8 mouse cellular contexts compared by ENCODE assay signal in the genomic region with DNA sequence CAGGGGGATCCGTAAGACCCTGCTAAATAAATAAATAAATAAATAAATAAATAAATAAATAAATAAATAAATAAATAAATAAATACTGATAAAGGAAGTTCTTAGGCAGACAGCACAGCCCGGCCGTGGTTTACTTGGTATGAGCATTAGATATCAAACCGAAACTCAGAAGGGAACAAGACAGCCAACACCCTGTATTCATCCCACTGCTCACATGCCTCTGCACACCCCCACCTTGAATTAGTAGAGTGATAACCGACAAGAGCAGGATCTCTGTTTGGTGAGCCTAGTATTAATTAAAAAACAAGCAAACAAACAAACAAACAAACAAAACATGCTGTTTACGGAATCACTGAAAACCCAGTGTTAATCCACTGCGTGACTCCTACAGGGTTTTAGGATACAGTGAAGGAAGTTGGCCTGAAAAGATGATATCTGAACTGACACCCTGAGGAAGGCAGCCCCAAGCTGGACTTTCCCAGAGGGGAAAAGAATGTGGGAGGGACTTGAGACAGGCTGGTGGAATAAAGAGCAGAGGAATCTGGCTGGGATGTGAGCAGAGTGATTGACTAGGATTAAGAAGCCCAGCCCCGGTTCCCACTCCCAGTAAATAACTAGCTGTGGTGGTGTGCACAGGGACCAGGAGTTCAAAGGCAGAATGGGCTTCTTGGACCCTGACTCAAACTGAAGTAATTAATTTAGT. TPM values are rescaled to one million over a fixed set of nuclear protein-coding genes. Genes with fewer than 3 reads are reported as not detected.
DNase-seq lines count a peak whose midpoint lies in the region; ATAC-seq and TF ChIP-seq lines count a peak whose summit lies in the region.

A gene (minus strand): TSS at position 155 of the 703 bp plus-strand sequence.

- peak within 1 kb of the TSS; percentile 67 for H3K9ac ChIP-seq in limb, embryonic 15.5 days
- peak within 1 kb of the TSS; percentile 89 for H3K9ac ChIP-seq in midbrain, embryonic 14.5 days (replicated peaks; ENCODE audit: low read length)

- TF ChIP-seq CTCF in cortical plate, adult 2 months (IDR thresholded peaks at IDR 0.05; ENCODE audit: extremely low read depth, insufficient read depth, low read length), result no peak

- TF ChIP-seq POLR2A in cortical plate, adult 2 months (IDR thresholded peaks at IDR 0.05; ENCODE audit: extremely low read depth, insufficient read depth, low read length), result no peak

- DNase-seq in 3T3-L1 (ENCODE audit: low read depth, low spot score), result peak; percentile 77
- DNase-seq in NIH3T3 (ENCODE audit: low read depth), result peak; percentile 35
- DNase-seq in heart, adult 9 months (ENCODE audit: low spot score in 2 of 2), result peak; percentile 46 to 58
- peak; percentile 44 to 54 for DNase-seq in kidney, adult 8-10 months
- peak; percentile 70 for DNase-seq in midbrain, embryonic 14.5 days
- DNase-seq in frontal cortex, postnatal 10 days (ENCODE audit: low spot score in 2 of 2), result no peak

- H3K4me1 ChIP-seq in cortical plate, adult 2 months (ENCODE audit: control insufficient read depth, insufficient read depth, low read length), result peaks cover 5% of the 10 kb centered on the region; the same call in 1 of the 2 replicates
- H3K4me1 ChIP-seq in limb, embryonic 15.5 days, result peaks cover 11% of the 10 kb centered on the region
- H3K4me1 ChIP-seq in midbrain, embryonic 14.5 days (ENCODE audit: control insufficient read depth, insufficient read depth, low read length), result 0 out of 2 replicates have a peak, but pooled peaks cover 6% of the 10 kb centered on the region

- 0 out of 2 replicates have a peak, but pooled peaks cover 3% of the 10 kb centered on the region for H3K27me3 ChIP-seq in limb, embryonic 15.5 days
- no peaks in the 10 kb centered on the region for H3K27me3 ChIP-seq in midbrain, embryonic 14.5 days (ENCODE audit: control insufficient read depth, insufficient read depth, low read length)

- 9% methylated on average over 8 of the region's 8 CpGs for WGBS in limb, embryonic 15.5 days
- WGBS in midbrain, embryonic 14.5 days, result 2% methylated on average over 8 of the region's 8 CpGs

- peak within 1 kb of the TSS; percentile 88 for H3K4me2 ChIP-seq in limb, embryonic 15.5 days
- H3K4me2 ChIP-seq in midbrain, embryonic 14.5 days (ENCODE audit: low read length), result peak within 1 kb of the TSS; percentile 89

- no peak for ATAC-seq in limb, embryonic 15.5 days (ENCODE audit: insufficient number of reproducible peaks, low FRiP score, low TSS enrichment, low read depth)
- ATAC-seq in midbrain, embryonic 14.5 days (ENCODE audit: low FRiP score, low TSS enrichment), result peak; percentile 21; the same call in 1 of the 2 replicates

- peak within 1 kb of the TSS; percentile 79 for H3K27ac ChIP-seq in cortical plate, adult 2 months (ENCODE audit: insufficient read depth, low read length)
- peak within 1 kb of the TSS; percentile 79 for H3K27ac ChIP-seq in limb, embryonic 15.5 days
- peak within 1 kb of the TSS; percentile 87 for H3K27ac ChIP-seq in midbrain, embryonic 14.5 days (replicated peaks; ENCODE audit: low read depth, low read length)

- no peaks in the 10 kb centered on the region for H3K9me3 ChIP-seq in limb, embryonic 15.5 days
- no peaks in the 10 kb centered on the region for H3K9me3 ChIP-seq in midbrain, embryonic 14.5 days (ENCODE audit: control insufficient read depth, low read length)

- peak within 1 kb of the TSS; percentile 69 for H3K4me3 ChIP-seq in cortical plate, adult 2 months (ENCODE audit: insufficient read depth, low read length)
- H3K4me3 ChIP-seq in limb, embryonic 15.5 days, result peak within 1 kb of the TSS; percentile 71
- peak within 1 kb of the TSS; percentile 58 for H3K4me3 ChIP-seq in midbrain, embryonic 14.5 days (replicated peaks; ENCODE audit: low read depth, low read length)

- H3K36me3 ChIP-seq in limb, embryonic 15.5 days, result no peaks in the 10 kb centered on the region
- H3K36me3 ChIP-seq in midbrain, embryonic 14.5 days (ENCODE audit: control insufficient read depth, insufficient read depth, low read length), result no peaks in the 10 kb centered on the region

RNA-seq across cellular contexts. Expression of the gene that starts here (rescaled TPM):
- 50.8 and 55.4 TPM in 2 replicates for polyA plus RNA-seq in cortical plate, adult 2 months (2012; rRNA removed)
- polyA plus RNA-seq in limb, embryonic 15.5 days (2015; fragmentation: Nextera tagmentation; extraction: Ambion mirVana), result 26.2 and 26.8 TPM in 2 replicates
- polyA plus RNA-seq in midbrain, embryonic 14.5 days (2014; fragmentation: Nextera tagmentation; extraction: Ambion mirVana), result 20.1 and 22.4 TPM in 2 replicates

Comparison
In these comparisons a context has a peak if more than half of its experiments do, and no peak if none do; other contexts are left out.
1. DNase-seq: peak in 3T3-L1 (single experiment), NIH3T3 (single experiment), heart, adult 9 months (2 of 2), kidney, adult 8-10 months (2 of 2) and midbrain, embryonic 14.5 days (single experiment); none in frontal cortex, postnatal 10 days (0 of 2).
2. Peak in every context shown above with its lines, with median percentiles within 50 percentile points of each other: H3K27ac ChIP-seq and H3K4me3 ChIP-seq.